Mouse (Mus musculus): Measurements from ENCODE around the gene Cysltr2. TPM values are rescaled to one million over a fixed set of nuclear protein-coding genes. Genes with fewer than 3 reads are reported as not detected.

Gene Cysltr2
- polyA plus RNA-seq, 1 experiment from 2014 or later = 0.34 TPM

DNA sequence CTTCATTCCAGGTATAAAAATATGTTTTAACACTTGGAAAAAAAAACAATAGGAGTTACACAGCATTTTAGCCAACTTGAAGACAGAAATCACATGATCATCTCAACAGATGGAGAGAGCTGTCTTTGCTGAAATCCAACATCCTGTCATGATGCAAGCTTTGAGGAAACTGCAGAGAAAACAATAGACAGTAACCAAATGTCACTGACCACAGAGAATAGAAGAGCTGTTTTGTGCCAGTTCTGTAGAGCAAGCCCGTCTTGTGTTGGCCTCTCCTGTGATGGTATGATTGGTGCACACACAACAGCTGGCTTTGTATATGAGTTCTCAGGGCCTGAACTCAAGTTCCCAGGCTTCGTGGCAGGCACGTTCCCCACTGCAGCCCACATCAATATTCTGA is 68.2 kb downstream of the Cysltr2 start:
- no peaks in the 10 kb centered on the region for H3K9me3 ChIP-seq
- no peaks in the 10 kb centered on the region for H3K36me3 ChIP-seq
- no peak overlapping the region for H3K4me2 ChIP-seq
- H3K27me3 ChIP-seq = no peaks in the 10 kb centered on the region
- no peak overlapping the region for H3K4me3 ChIP-seq
- peaks cover 11% of the 10 kb centered on the region for H3K4me1 ChIP-seq (replicated peaks)
- no peak overlapping the region for H3K27ac ChIP-seq
- ATAC-seq (ENCODE audit: low FRiP score) = no peak
- H3K9ac ChIP-seq = no peak overlapping the region
- WGBS = 59% methylated on average over 3 of the region's 3 CpGs

DNA sequence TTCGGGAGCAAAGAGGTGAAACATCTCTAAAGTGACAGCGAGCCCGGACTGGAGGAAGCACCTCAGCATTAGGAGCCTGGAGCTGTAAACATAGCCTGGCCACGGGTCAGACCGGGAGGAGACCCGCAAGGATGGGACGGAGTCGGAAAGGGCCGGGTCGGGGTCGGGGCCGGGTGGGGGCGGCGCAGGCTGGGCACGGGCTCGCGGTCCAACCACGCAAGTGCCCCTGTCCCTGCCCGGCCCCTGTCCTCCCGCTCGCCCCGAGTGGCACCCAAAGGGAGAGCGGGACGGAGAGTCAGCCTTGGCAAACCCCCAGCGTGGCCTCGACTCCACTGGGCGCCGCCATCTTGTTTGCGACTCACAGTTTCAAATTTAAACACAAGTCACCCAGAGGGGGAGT is 68.8 kb downstream of the Cysltr2 start:
- H3K27ac ChIP-seq = no peak overlapping the region
- no peak overlapping the region for H3K4me3 ChIP-seq
- no peaks in the 10 kb centered on the region for H3K9me3 ChIP-seq
- no peaks in the 10 kb centered on the region for H3K36me3 ChIP-seq
- H3K9ac ChIP-seq = no peak overlapping the region
- peaks cover 11% of the 10 kb centered on the region for H3K4me1 ChIP-seq (replicated peaks)
- H3K27me3 ChIP-seq = no peaks in the 10 kb centered on the region
- no peak for ATAC-seq (ENCODE audit: low FRiP score)
- over 99% methylated on average over 29 of the region's 29 CpGs for whole genome bisulfite sequencing
- no peak overlapping the region for H3K4me2 ChIP-seq

DNA sequence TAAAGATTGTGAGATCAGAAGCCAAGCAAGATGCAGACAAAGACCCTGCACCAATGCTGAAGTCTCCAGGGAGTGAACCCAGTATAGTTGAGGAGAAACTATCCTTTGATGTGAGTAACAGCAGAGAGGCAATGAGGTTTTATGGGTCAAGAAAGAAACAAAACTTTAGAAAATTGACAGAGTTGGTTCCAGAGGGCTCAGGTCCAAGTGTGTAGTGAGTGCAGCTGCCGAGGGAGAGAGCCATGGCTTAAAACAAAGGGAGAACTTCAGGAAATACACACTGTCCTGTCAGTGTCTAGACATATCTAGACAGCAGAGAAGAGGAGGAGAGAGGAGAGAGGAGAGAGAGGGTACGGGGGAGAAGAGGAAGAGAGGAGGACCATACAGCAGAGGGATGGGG is 72.8 kb downstream of the Cysltr2 start:
- no peaks in the 10 kb centered on the region for H3K27me3 ChIP-seq
- ATAC-seq (ENCODE audit: low FRiP score) = no peak
- H3K4me1 ChIP-seq (replicated peaks) = no peaks in the 10 kb centered on the region
- WGBS = 84% methylated on average over 2 of the region's 2 CpGs
- H3K4me2 ChIP-seq = no peak overlapping the region
- H3K36me3 ChIP-seq = no peaks in the 10 kb centered on the region
- H3K27ac ChIP-seq = no peak overlapping the region
- no peak overlapping the region for H3K4me3 ChIP-seq
- no peaks in the 10 kb centered on the region for H3K9me3 ChIP-seq
- no peak overlapping the region for H3K9ac ChIP-seq

Other genes starting within 250 kb of the Cysltr2 start
- gene Rcbtb2, start 73.9 kb upstream of the Cysltr2 start, polyA plus RNA-seq (2015; fragmentation: Nextera tagmentation; extraction: Ambion mirVana) = 88.0 and 88.8 TPM in 2 replicates
- gene Lpar6, start 188.8 kb upstream of the Cysltr2 start, polyA plus RNA-seq (2015; fragmentation: Nextera tagmentation; extraction: Ambion mirVana) = 6.8 and 7.0 TPM in 2 replicates